Mouse (Mus musculus) myocyte (in vitro differentiated cells): Measurements from ENCODE around the gene Rap1gap2. TPM values are rescaled to one million over a fixed set of nuclear protein-coding genes. Genes with fewer than 3 reads are reported as not detected.
A peak's percentile ranks its signal among the peaks of the same experiment; 100 is the strongest.

Experiments used
- H3K27me3 ChIP-seq: one replicate; pipeline ENCODE4 v1.6.1; 2011; ENCODE audit not compliant: control insufficient read depth, insufficient read depth, insufficient read length
- H3K36me3 ChIP-seq: one replicate; pipeline ENCODE4 v1.6.1; 2011; ENCODE audit not compliant: control insufficient read depth, insufficient read depth
- H3K4me2 ChIP-seq: one replicate; pipeline ENCODE4 v1.6.1; 2011; ENCODE audit warnings: low read depth, control low read depth
- H3K4me3 ChIP-seq: one replicate; pipeline ENCODE4 v1.5.1; 2011; ENCODE audit warnings: mild to moderate bottlenecking, control low read depth, moderate library complexity
- H3K79me2 ChIP-seq: one replicate; pipeline ENCODE4 v1.6.1; 2011; ENCODE audit not compliant: control insufficient read depth, insufficient read depth
- H3ac ChIP-seq: one replicate; pipeline ENCODE4 v1.6.1; 2011; ENCODE audit not compliant: control insufficient read depth, insufficient read length
- CEBPB ChIP-seq: IDR thresholded peaks from 2 replicates; pipeline ENCODE4 v1.6.1; 2011; ENCODE audit warnings: mild to moderate bottlenecking, moderate library complexity; ENCODE audit not compliant: poor library complexity, insufficient read depth, severe bottlenecking
- E2F4 ChIP-seq: IDR thresholded peaks from one replicate; pipeline ENCODE4 v1.6.1; 2011; ENCODE audit warnings: mild to moderate bottlenecking, control low read depth, moderate library complexity; ENCODE audit not compliant: insufficient read depth
- MAX ChIP-seq: IDR thresholded peaks from one replicate; pipeline ENCODE4 v1.6.1; 2011; ENCODE audit warnings: low read depth, mild to moderate bottlenecking, control low read depth
- MYOD1 ChIP-seq, 3 experiments: IDR thresholded peaks; one replicate each; pipeline ENCODE4 v1.6.1; 2011; ENCODE audit warnings: control low read depth in 2 of 3, low read depth in 2 of 3, mild to moderate bottlenecking in 2 of 3, moderate library complexity in 1 of 3; ENCODE audit not compliant: insufficient read length in 2 of 3, control insufficient read depth in 1 of 3
- MYOG ChIP-seq, 3 experiments: IDR thresholded peaks; one replicate each; pipeline ENCODE4 v1.6.1; 2011; ENCODE audit warnings: control low read depth in 2 of 3, low read depth in 2 of 3, mild to moderate bottlenecking in 2 of 3; ENCODE audit not compliant: insufficient read length in 2 of 3, control insufficient read depth in 1 of 3, insufficient read depth in 1 of 3
- POLR2A ChIP-seq: IDR thresholded peaks from one replicate; pipeline ENCODE4 v1.6.1; 2011; ENCODE audit warnings: low read depth, mild to moderate bottlenecking, control low read depth, moderate library complexity; ENCODE audit not compliant: insufficient read length
- POLR2AphosphoS2 ChIP-seq: IDR thresholded peaks from one replicate; pipeline ENCODE4 v1.6.1; 2011; ENCODE audit warnings: low read depth, control low read depth; ENCODE audit not compliant: insufficient read length
- REST ChIP-seq: IDR thresholded peaks from one replicate; pipeline ENCODE4 v1.6.1; 2011; ENCODE audit warnings: mild to moderate bottlenecking, control low read depth, moderate library complexity; ENCODE audit not compliant: insufficient read depth, insufficient read length
- SRF ChIP-seq: IDR thresholded peaks from one replicate; pipeline ENCODE4 v1.6.1; 2011; ENCODE audit warnings: low read depth; ENCODE audit not compliant: control insufficient read depth, insufficient read length
- TCF12 ChIP-seq: IDR thresholded peaks from one replicate; pipeline ENCODE4 v1.6.1; 2011; ENCODE audit warnings: mild to moderate bottlenecking, control low read depth; ENCODE audit not compliant: poor library complexity, insufficient read depth, severe bottlenecking
- TCF3 ChIP-seq: IDR thresholded peaks from one replicate; pipeline ENCODE4 v1.6.1; 2011; ENCODE audit warnings: low read depth, control low read depth; ENCODE audit not compliant: insufficient read length
- USF1 ChIP-seq: IDR thresholded peaks from one replicate; pipeline ENCODE4 v1.6.1; 2011; ENCODE audit warnings: low read depth, mild to moderate bottlenecking, control low read depth, moderate library complexity
- polyA plus RNA-seq: library from polyadenylated mRNA; unstranded; fragments of >200 nt; fragmentation: generic; extraction: Trizol; gene quantifications from one replicate; pipeline ENCODE4 v1.2.1, GENCODE M21; 2012; ENCODE audit warnings: missing spikeins

The Rap1gap2 gene
- polyA plus RNA-seq, 1 experiment, result 43.4 TPM

- Histone ChIP-seq H3K4me3 (no peak overlapping the region), H3ac (no peak overlapping the region), H3K27me3 (no peaks in the 10 kb centered on the region), H3K4me2 (no peak overlapping the region), H3K79me2 (no peaks in the 10 kb centered on the region), H3K36me3 (no peaks in the 10 kb centered on the region)
- TF ChIP-seq REST, result no peak
- no peak for TF ChIP-seq CEBPB
- no peak for TF ChIP-seq POLR2AphosphoS2
- no peak for TF ChIP-seq TCF12
- no peak for TF ChIP-seq MAX
- no peak for TF ChIP-seq MYOD1 (IDR thresholded peaks at IDR 0.05; ENCODE audit: control insufficient read depth in 1 of 3, insufficient read length in 2 of 3, low read depth in 2 of 3)
- no peak for TF ChIP-seq E2F4
- TF ChIP-seq MYOG (IDR thresholded peaks at IDR 0.05; ENCODE audit: control insufficient read depth in 1 of 3, insufficient read depth in 1 of 3, insufficient read length in 2 of 3, low read depth in 2 of 3), result no peak
- TF ChIP-seq SRF, result no peak
- TF ChIP-seq POLR2A, result no peak
- TF ChIP-seq TCF3, result no peak
- TF ChIP-seq USF1, result no peak
Measured at GRCm38 (mm10) chr11:74421151-74421550, 189.6 kb downstream of the Rap1gap2 start.

- Histone ChIP-seq H3K27me3 (no peaks in the 10 kb centered on the region), H3K4me2 (no peak overlapping the region), H3K36me3 (no peaks in the 10 kb centered on the region), H3ac (no peak overlapping the region), H3K4me3 (no peak overlapping the region), H3K79me2 (no peaks in the 10 kb centered on the region)
- TF ChIP-seq MYOG (IDR thresholded peaks at IDR 0.05; ENCODE audit: control insufficient read depth in 1 of 3, insufficient read depth in 1 of 3, insufficient read length in 2 of 3, low read depth in 2 of 3) (peak; percentile 37 to 82 (median 72)), MYOD1 (IDR thresholded peaks at IDR 0.05; ENCODE audit: control insufficient read depth in 1 of 3, insufficient read length in 2 of 3, low read depth in 2 of 3) (peak; percentile 43 to 86 (median 47)), MAX (no peak)
Measured at GRCm38 (mm10) chr11:74419601-74420000, 191.1 kb downstream of the Rap1gap2 start.

- H3ac ChIP-seq, result no peak overlapping the region
- H3K4me2 ChIP-seq, result no peak overlapping the region
- H3K79me2 ChIP-seq, result no peaks in the 10 kb centered on the region
- no peak overlapping the region for H3K4me3 ChIP-seq
- TF ChIP-seq POLR2AphosphoS2 (no peak), TCF3 (no peak), SRF (no peak), REST (no peak)
- H3K27me3 ChIP-seq, result no peaks in the 10 kb centered on the region
- H3K36me3 ChIP-seq, result no peaks in the 10 kb centered on the region
Measured at GRCm38 (mm10) chr11:74415736-74416135, 195.0 kb downstream of the Rap1gap2 start.

GRCm38 (mm10) chr11:74414112-74414511 lies 196.6 kb downstream of the Rap1gap2 start:
- Histone ChIP-seq H3K79me2 (no peaks in the 10 kb centered on the region), H3ac (no peak overlapping the region), H3K36me3 (no peaks in the 10 kb centered on the region), H3K4me3 (no peak overlapping the region), H3K4me2 (no peak overlapping the region), H3K27me3 (no peaks in the 10 kb centered on the region)
- TF ChIP-seq E2F4, result no peak
- no peak for TF ChIP-seq CEBPB
- TF ChIP-seq POLR2AphosphoS2, result no peak
- TF ChIP-seq TCF3, result no peak
- TF ChIP-seq TCF12, result no peak
- no peak for TF ChIP-seq REST
- TF ChIP-seq MAX, result no peak
- TF ChIP-seq SRF, result no peak
- TF ChIP-seq MYOD1 (IDR thresholded peaks at IDR 0.05; ENCODE audit: control insufficient read depth in 1 of 3, insufficient read length in 2 of 3, low read depth in 2 of 3), result no peak
- no peak for TF ChIP-seq POLR2A
- no peak for TF ChIP-seq MYOG (IDR thresholded peaks at IDR 0.05; ENCODE audit: control insufficient read depth in 1 of 3, insufficient read depth in 1 of 3, insufficient read length in 2 of 3, low read depth in 2 of 3)

- H3K27me3 ChIP-seq, result no peaks in the 10 kb centered on the region
- no peaks in the 10 kb centered on the region for H3K79me2 ChIP-seq
- no peak overlapping the region for H3K4me2 ChIP-seq
- no peaks in the 10 kb centered on the region for H3K36me3 ChIP-seq
- H3K4me3 ChIP-seq, result no peak overlapping the region
- TF ChIP-seq POLR2AphosphoS2, result no peak
- no peak for TF ChIP-seq POLR2A
- TF ChIP-seq USF1, result no peak
- no peak for TF ChIP-seq MYOG (IDR thresholded peaks at IDR 0.05; ENCODE audit: control insufficient read depth in 1 of 3, insufficient read depth in 1 of 3, insufficient read length in 2 of 3, low read depth in 2 of 3)
- no peak for TF ChIP-seq MAX
- no peak for TF ChIP-seq TCF3
- no peak for TF ChIP-seq E2F4
- no peak for TF ChIP-seq MYOD1 (IDR thresholded peaks at IDR 0.05; ENCODE audit: control insufficient read depth in 1 of 3, insufficient read length in 2 of 3, low read depth in 2 of 3)
- TF ChIP-seq REST, result no peak
- TF ChIP-seq TCF12, result no peak
- TF ChIP-seq CEBPB, result no peak
- TF ChIP-seq SRF, result no peak
- H3ac ChIP-seq, result no peak overlapping the region
Measured at GRCm38 (mm10) chr11:74413449-74413972, 197.2 kb downstream of the Rap1gap2 start.
